Mouse (Mus musculus) liver, adult 2 months (tissue): ENCODE measurements at regions not wholly inside any gene's neighbourhood (a gene's known extent, or its start where the extent isn't known, plus 50 kb on each side); places are given as distances from the start of the nearest gene placed in this dataset.

ENCODE experiments used
- CTCF ChIP-seq: fragments of 200-500 bp; IDR thresholded peaks from 2 replicates; pipeline ENCODE4 v1.5.1; 2011; ENCODE audit warnings: low read depth, low read length, control low read depth
- POLR2A ChIP-seq: fragments of 200-500 bp; IDR thresholded peaks from 2 replicates; pipeline ENCODE4 v1.6.1; 2011; ENCODE audit warnings: low read length, control low read depth; ENCODE audit not compliant: insufficient read depth; ENCODE audit errors: extremely low read depth

GRCm38 (mm10) chr9:50440222-50440621, 54.1 kb upstream of the Plet1 start:
- TF ChIP-seq POLR2A (no peak), CTCF (no peak)
